Mouse (Mus musculus): ENCODE measurements at regions not wholly inside any gene's neighbourhood (a gene's known extent, or its start where the extent isn't known, plus 50 kb on each side); places are given as distances from the start of the nearest gene placed in this dataset.

DNA sequence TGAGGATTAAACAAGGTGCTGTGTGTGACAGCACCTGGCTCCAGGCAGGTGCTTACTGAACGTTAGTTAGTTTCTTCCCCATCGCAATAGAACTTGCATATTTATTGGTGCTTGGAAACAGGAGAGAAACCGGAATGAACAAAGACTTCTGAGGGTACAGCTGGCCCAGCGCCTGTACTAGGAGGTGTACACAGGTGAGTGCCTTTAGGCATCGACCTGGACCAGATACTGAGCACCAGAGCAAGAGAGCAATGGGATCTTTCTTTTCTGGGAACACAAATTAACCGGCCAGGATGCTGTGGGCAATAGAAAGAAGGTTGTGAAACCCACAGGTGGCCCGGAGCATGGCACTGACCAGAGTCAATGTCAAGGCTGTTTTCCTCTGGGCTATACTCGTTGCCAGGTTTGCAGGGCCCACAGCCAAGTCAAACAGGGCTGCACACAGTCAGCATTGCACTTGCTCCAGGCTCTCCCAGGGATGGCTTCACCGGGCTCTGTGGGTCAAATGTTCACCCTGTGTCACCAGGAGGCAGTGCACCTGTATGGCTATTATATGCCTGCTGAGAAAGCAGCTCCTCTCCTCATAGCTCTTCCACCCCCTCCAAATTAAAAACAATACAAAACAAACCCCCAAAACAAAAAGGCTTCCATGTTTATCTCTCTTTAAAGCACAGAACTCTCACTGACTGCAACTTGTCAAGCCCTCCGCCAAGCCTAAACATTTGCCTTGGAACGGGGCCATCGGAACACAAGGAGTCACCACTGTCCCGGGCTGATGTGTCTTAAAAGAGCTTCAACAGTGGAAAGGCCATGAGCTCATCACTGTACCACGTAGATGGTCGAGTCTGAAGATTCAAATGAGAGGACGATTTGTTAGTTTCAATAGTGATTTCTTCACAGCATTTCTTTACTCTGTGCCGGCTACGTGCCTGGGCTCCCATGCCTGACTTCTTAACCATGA lies 629.1 kb downstream of the Rnf144a start:
- TF ChIP-seq CTCF (IDR thresholded peaks at IDR 0.05; ENCODE audit: insufficient read depth, low read depth, low read length) (no peak), POLR2A (IDR thresholded peaks at IDR 0.05; ENCODE audit: insufficient read depth, low read depth, low read length) (no peak)
